Mouse (Mus musculus): ENCODE measurements around the gene Fsd1. TPM values are rescaled to one million over a fixed set of nuclear protein-coding genes. Genes with fewer than 3 reads are reported as not detected.

The Fsd1 gene
- total RNA-seq, 1 experiment from 2014 or later, result not detected

GRCm38 (mm10) chr17:56038583-56039261, 52.4 kb downstream of the Fsd1 start:
- no peak for ATAC-seq (replicated peaks; ENCODE audit: insufficient number of reproducible peaks, low FRiP score, low TSS enrichment, poor library complexity, severe bottlenecking)

DNA sequence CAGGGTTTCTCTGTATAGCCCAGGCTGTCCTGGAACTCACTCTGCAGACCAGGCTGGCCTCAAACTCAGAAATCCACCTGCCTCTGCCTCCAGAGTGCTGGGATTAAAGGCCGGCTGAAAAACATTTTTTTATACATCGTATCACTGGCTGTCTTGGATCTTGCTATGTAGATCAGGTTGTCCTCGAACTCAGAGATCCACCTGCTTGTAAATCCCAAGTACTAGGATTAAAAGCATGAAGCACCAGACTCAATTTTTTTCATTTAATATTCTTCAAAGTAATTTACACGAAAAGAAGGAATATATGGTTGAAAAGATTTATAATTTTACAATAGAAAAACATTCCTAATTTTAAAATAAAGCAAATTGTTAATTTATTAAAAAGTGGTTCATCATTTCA, 53.0 kb downstream of the Fsd1 start:
- ATAC-seq (replicated peaks; ENCODE audit: insufficient number of reproducible peaks, low FRiP score, low TSS enrichment, poor library complexity, severe bottlenecking), result no peak

DNA sequence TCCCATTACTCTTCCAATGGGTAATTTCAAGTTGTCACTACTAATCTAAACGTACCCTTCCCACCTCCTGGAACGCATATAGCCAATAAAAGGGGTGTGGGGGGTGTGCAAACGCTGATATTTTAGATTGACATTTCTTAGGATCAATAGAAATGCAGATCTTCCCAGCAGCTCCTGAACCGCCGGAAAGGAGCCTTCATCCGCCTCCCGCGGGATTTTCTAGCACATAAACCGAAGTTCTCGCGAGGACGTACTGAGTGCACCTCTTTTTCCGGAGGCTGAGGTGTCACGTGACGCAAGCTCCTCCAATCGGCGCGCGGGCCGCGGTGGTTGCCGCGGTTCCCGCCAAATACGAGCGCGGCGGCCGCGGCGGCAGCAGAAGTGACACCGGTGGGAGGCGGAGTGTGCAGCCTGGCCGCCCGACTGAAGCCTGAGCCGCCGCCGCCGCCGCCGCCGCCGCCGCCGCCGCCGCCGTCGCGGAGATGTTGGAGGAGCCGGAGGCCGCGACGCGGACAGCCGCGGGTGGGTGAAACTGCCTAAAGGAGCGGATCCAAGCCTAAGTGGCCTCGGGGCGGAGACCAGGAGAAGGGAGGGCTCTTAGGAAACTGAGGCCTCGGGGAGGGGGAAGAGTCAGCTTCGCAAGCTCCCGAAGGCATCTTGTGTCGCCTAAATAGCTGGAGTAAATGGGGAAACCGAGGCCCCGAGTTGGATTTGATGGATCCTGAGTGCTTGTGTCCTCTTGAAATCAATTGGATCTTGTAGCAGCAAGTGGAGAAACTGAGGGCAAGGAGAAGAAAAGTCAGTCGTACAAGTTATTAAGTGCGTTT, 53.9 kb downstream of the Fsd1 start, which contains the start of gene Chaf1a:
Chaf1a (plus strand) TSS at position 410 of the 827 bp plus-strand sequence.
- ATAC-seq (replicated peaks; ENCODE audit: insufficient number of reproducible peaks, low FRiP score, low TSS enrichment, poor library complexity, severe bottlenecking), result peak; percentile 68

- ATAC-seq (replicated peaks; ENCODE audit: insufficient number of reproducible peaks, low FRiP score, low TSS enrichment, poor library complexity, severe bottlenecking), result no peak
Measured at GRCm38 (mm10) chr17:56040857-56041163, 54.5 kb downstream of the Fsd1 start.

Other genes with a start within 250 kb of the Fsd1 start
- 433 to 771 TPM (median 747 TPM) in 3 replicates for gene Adgre4, start 236.5 kb upstream of the Fsd1 start, total RNA-seq (2017)
- gene Zfp119a, start 107.6 kb upstream of the Fsd1 start, total RNA-seq (2017), result 6.6 to 9.9 TPM (median 7.0 TPM) in 3 replicates
- 19.0 to 38.3 TPM (median 29.2 TPM) in 3 replicates for gene Zfp959, start 94.4 kb upstream of the Fsd1 start, total RNA-seq (2017)
- 8.4 to 18.6 TPM (median 15.6 TPM) in 3 replicates for gene Zfp119b, start 37.0 kb upstream of the Fsd1 start, total RNA-seq (2017)
- 22.4 to 32.2 TPM (median 26.5 TPM) in 3 replicates for gene Ebi3, start 33.9 kb upstream of the Fsd1 start, total RNA-seq (2017)
- 14.7 to 16.4 TPM (median 16.4 TPM) in 3 replicates for gene Yju2, start 27.4 kb upstream of the Fsd1 start, total RNA-seq (2017)
- not detected in 3 replicates for gene Shd, start 16.0 kb upstream of the Fsd1 start, total RNA-seq (2017)
- gene Stap2, start 19.1 kb downstream of the Fsd1 start, total RNA-seq (2017), result 0.29 to 1.1 TPM in 2 of 3 replicates, not detected in the other
- gene Mpnd, start 19.2 kb downstream of the Fsd1 start, total RNA-seq (2017), result 31.5 to 106 TPM (median 82.0 TPM) in 3 replicates
- gene Sh3gl1, start 50.1 kb downstream of the Fsd1 start, total RNA-seq (2017), result 22.4 to 35.7 TPM (median 23.4 TPM) in 3 replicates
- 0.64 to 4.6 TPM (median 2.1 TPM) in 3 replicates for gene Chaf1a, start 53.9 kb downstream of the Fsd1 start, total RNA-seq (2017)
- 38.0 to 40.4 TPM (median 38.5 TPM) in 3 replicates for gene Ubxn6, start 88.5 kb downstream of the Fsd1 start, total RNA-seq (2017)
- 61.2 to 151 TPM (median 112 TPM) in 3 replicates for gene Hdgfl2, start 93.1 kb downstream of the Fsd1 start, total RNA-seq (2017)
- not detected in 3 replicates for gene Plin4, start 123.3 kb downstream of the Fsd1 start, total RNA-seq (2017)
- not detected in 3 replicates for gene Plin5, start 131.1 kb downstream of the Fsd1 start, total RNA-seq (2017)
- gene Lrg1, start 135.5 kb downstream of the Fsd1 start, total RNA-seq (2017), result not detected in 3 replicates
- 0.53 to 1.2 TPM (median 0.87 TPM) in 3 replicates for gene Sema6b, start 153.8 kb downstream of the Fsd1 start, total RNA-seq (2017)
- 0.39 to 0.43 TPM in 2 of 3 replicates, not detected in the other for gene Tnfaip8l1, start 176.0 kb downstream of the Fsd1 start, total RNA-seq (2017)
- 25.0 to 31.5 TPM (median 30.6 TPM) in 3 replicates for gene Mydgf, start 197.4 kb downstream of the Fsd1 start, total RNA-seq (2017)
- 8.4 to 20.3 TPM (median 11.7 TPM) in 3 replicates for gene Dpp9, start 232.4 kb downstream of the Fsd1 start, total RNA-seq (2017)

All from monocyte, adult 5-6 weeks (primary cell).